Mouse (Mus musculus) CH12.LX (cell line): Measurements from ENCODE around the gene Snrnp200.

Experiments
- CTCF ChIP-seq, 2 experiments: IDR thresholded peaks in 1 of 2; conservative IDR thresholded peaks in 1 of 2; 2 replicates each; pipeline ENCODE4 v1.5.1; 2011 to 2012; ENCODE audit warnings: low read depth in 2 of 2, low read length in 2 of 2, improper control_type of control experiment in 1 of 2, inconsistent platforms in 1 of 2, mild to moderate bottlenecking in 1 of 2, moderate library complexity in 1 of 2
- MAFK ChIP-seq: IDR thresholded peaks from 2 replicates; pipeline ENCODE4 v1.6.1; 2011; ENCODE audit warnings: low read length, improper control_type of control experiment; ENCODE audit not compliant: insufficient replicate concordance
- MXI1 ChIP-seq: IDR thresholded peaks from 2 replicates; pipeline ENCODE4 v1.6.1; 2011; ENCODE audit warnings: mild to moderate bottlenecking, low read depth, low read length, improper control_type of control experiment
- POLR2AphosphoS2 ChIP-seq: IDR thresholded peaks from 2 replicates; pipeline ENCODE4 v1.6.1; 2011; ENCODE audit warnings: low read depth, low read length, improper control_type of control experiment
- TCF12 ChIP-seq: IDR thresholded peaks from 2 replicates; pipeline ENCODE4 v1.6.1; 2014; ENCODE audit warnings: low read depth, mild to moderate bottlenecking, inconsistent platforms, low read length, improper control_type of control experiment

DNA sequence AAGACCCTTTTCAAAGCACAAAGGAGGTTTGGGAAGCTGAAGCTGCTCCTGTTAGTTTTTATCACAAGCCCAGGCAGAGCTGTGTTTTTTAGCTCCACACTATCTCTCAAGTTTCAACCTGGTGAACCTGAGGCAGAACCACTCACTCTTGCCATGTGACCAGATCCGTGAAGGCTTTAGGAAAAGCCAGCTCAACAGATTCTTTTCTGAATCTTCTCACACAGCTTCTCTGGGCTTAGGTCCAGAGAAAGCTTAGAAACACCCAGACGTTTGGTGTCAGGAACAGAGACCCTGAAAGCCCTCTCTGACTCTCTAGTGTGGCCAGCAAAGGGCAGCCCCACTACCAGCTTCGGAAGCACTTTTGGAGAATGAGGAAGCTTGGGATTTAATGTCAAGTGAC is 43.3 kb downstream of the Snrnp200 start:
- no peak for TF ChIP-seq CTCF (conservative IDR thresholded peaks at IDR 0.05 in 1 of 2, IDR thresholded peaks at IDR 0.05 in 1 of 2; ENCODE audit: low read depth in 2 of 2, low read length in 2 of 2)
- TF ChIP-seq TCF12: no peak
- TF ChIP-seq MAFK: no peak
- TF ChIP-seq POLR2AphosphoS2: no peak
- TF ChIP-seq MXI1: no peak
